Mouse (Mus musculus): Measurements from ENCODE around the gene Rrm1. TPM values are rescaled to one million over a fixed set of nuclear protein-coding genes. Genes with fewer than 3 reads are reported as not detected.
A peak's percentile ranks its signal among the peaks of the same experiment; 100 is the strongest.

Rrm1 gene
- polyA plus RNA-seq, 1 experiment from 2014 or later: 274 TPM

GRCm38 (mm10) chr7:102508066-102508465 is 66.6 kb downstream of the Rrm1 start:
- no peaks in the 10 kb centered on the region for H3K9me3 ChIP-seq (ENCODE audit: control insufficient read depth, low read length)
- no peaks in the 10 kb centered on the region for H3K27me3 ChIP-seq (ENCODE audit: control insufficient read depth, insufficient read depth, low read length)
- WGBS: 86% methylated on average over 9 of the region's 9 CpGs
- no peaks in the 10 kb centered on the region for H3K36me3 ChIP-seq (ENCODE audit: control insufficient read depth, insufficient read depth, low read length)
- H3K9ac ChIP-seq (ENCODE audit: low read length): no peak overlapping the region
- no peak overlapping the region for H3K4me2 ChIP-seq (ENCODE audit: low read depth, low read length, severe bottlenecking)
- H3K4me3 ChIP-seq (ENCODE audit: low read depth, low read length): no peak overlapping the region
- no peak for ATAC-seq (replicated peaks; ENCODE audit: low FRiP score)
- no peaks in the 10 kb centered on the region for H3K4me1 ChIP-seq (replicated peaks; ENCODE audit: control insufficient read depth, insufficient read depth, low read length)
- no peak for DNase-seq (ENCODE audit: low spot score)
- H3K27ac ChIP-seq (ENCODE audit: low read depth, low read length): no peak overlapping the region

GRCm38 (mm10) chr7:102508666-102509065 is 67.2 kb downstream of the Rrm1 start:
- peaks cover under 1% of the 10 kb centered on the region; the same call in 1 of the 2 replicates for H3K27me3 ChIP-seq (ENCODE audit: control insufficient read depth, insufficient read depth, low read length)
- no peaks in the 10 kb centered on the region for H3K36me3 ChIP-seq (ENCODE audit: control insufficient read depth, insufficient read depth, low read length)
- no peaks in the 10 kb centered on the region for H3K4me1 ChIP-seq (replicated peaks; ENCODE audit: control insufficient read depth, insufficient read depth, low read length)
- H3K4me3 ChIP-seq (ENCODE audit: low read depth, low read length): no peak overlapping the region
- no peak overlapping the region for H3K4me2 ChIP-seq (ENCODE audit: low read depth, low read length, severe bottlenecking)
- no peaks in the 10 kb centered on the region for H3K9me3 ChIP-seq (ENCODE audit: control insufficient read depth, low read length)
- H3K27ac ChIP-seq (ENCODE audit: low read depth, low read length): no peak overlapping the region
- 92% methylated on average over 6 of the region's 6 CpGs for WGBS
- DNase-seq (ENCODE audit: low spot score) (no peak), ATAC-seq (replicated peaks; ENCODE audit: low FRiP score) (no peak)
- H3K9ac ChIP-seq (ENCODE audit: low read length): no peak overlapping the region

GRCm38 (mm10) chr7:102509726-102510125 is 68.2 kb downstream of the Rrm1 start:
- H3K4me3 ChIP-seq (ENCODE audit: low read depth, low read length): no peak overlapping the region
- WGBS: 69% methylated on average over 7 of the region's 7 CpGs
- no peaks in the 10 kb centered on the region for H3K9me3 ChIP-seq (ENCODE audit: control insufficient read depth, low read length)
- H3K9ac ChIP-seq (ENCODE audit: low read length): no peak overlapping the region
- no peak overlapping the region for H3K27ac ChIP-seq (ENCODE audit: low read depth, low read length)
- peaks cover 4% of the 10 kb centered on the region; the same call in 1 of the 2 replicates for H3K27me3 ChIP-seq (ENCODE audit: control insufficient read depth, insufficient read depth, low read length)
- ATAC-seq (replicated peaks; ENCODE audit: low FRiP score) (no peak), DNase-seq (ENCODE audit: low spot score) (no peak)
- H3K36me3 ChIP-seq (ENCODE audit: control insufficient read depth, insufficient read depth, low read length): no peaks in the 10 kb centered on the region
- H3K4me1 ChIP-seq (replicated peaks; ENCODE audit: control insufficient read depth, insufficient read depth, low read length): no peaks in the 10 kb centered on the region
- H3K4me2 ChIP-seq (ENCODE audit: low read depth, low read length, severe bottlenecking): no peak overlapping the region

GRCm38 (mm10) chr7:102511927-102512326 is 70.4 kb downstream of the Rrm1 start:
- Histone ChIP-seq H3K4me2 (ENCODE audit: low read depth, low read length, severe bottlenecking) (no peak overlapping the region), H3K4me1 (replicated peaks; ENCODE audit: control insufficient read depth, insufficient read depth, low read length) (no peaks in the 10 kb centered on the region), H3K27ac (ENCODE audit: low read depth, low read length) (no peak overlapping the region), H3K4me3 (ENCODE audit: low read depth, low read length) (no peak overlapping the region), H3K27me3 (ENCODE audit: control insufficient read depth, insufficient read depth, low read length) (peaks cover 4% of the 10 kb centered on the region; the same call in 1 of the 2 replicates), H3K36me3 (ENCODE audit: control insufficient read depth, insufficient read depth, low read length) (no peaks in the 10 kb centered on the region), H3K9ac (ENCODE audit: low read length) (no peak overlapping the region), H3K9me3 (ENCODE audit: control insufficient read depth, low read length) (no peaks in the 10 kb centered on the region)
- DNase-seq (ENCODE audit: low spot score) (no peak), ATAC-seq (replicated peaks; ENCODE audit: low FRiP score) (no peak)
- 91% methylated on average over 10 of the region's 10 CpGs for WGBS

- peak overlapping the region; percentile 87 for H3K4me2 ChIP-seq (ENCODE audit: low read depth, low read length, severe bottlenecking)
- peak overlapping the region; percentile 46 for H3K4me3 ChIP-seq (ENCODE audit: low read depth, low read length)
- peak; percentile 93 for DNase-seq (ENCODE audit: low spot score)
- under 1% methylated on average over 54 of the region's 54 CpGs for WGBS
- H3K4me1 ChIP-seq (replicated peaks; ENCODE audit: control insufficient read depth, insufficient read depth, low read length): no peaks in the 10 kb centered on the region
- no peaks in the 10 kb centered on the region for H3K9me3 ChIP-seq (ENCODE audit: control insufficient read depth, low read length)
- peaks cover 4% of the 10 kb centered on the region; the same call in 1 of the 2 replicates for H3K27me3 ChIP-seq (ENCODE audit: control insufficient read depth, insufficient read depth, low read length)
- H3K36me3 ChIP-seq (ENCODE audit: control insufficient read depth, insufficient read depth, low read length): no peaks in the 10 kb centered on the region
- peak; percentile 96 for ATAC-seq (replicated peaks; ENCODE audit: low FRiP score)
- H3K9ac ChIP-seq (ENCODE audit: low read length): peak overlapping the region; percentile 69
- H3K27ac ChIP-seq (ENCODE audit: low read depth, low read length): no peak overlapping the region
Observed at GRCm38 (mm10) chr7:102512814-102513435, 71.4 kb downstream of the Rrm1 start.

- peaks cover 4% of the 10 kb centered on the region; the same call in 1 of the 2 replicates for H3K27me3 ChIP-seq (ENCODE audit: control insufficient read depth, insufficient read depth, low read length)
- H3K9me3 ChIP-seq (ENCODE audit: control insufficient read depth, low read length): no peaks in the 10 kb centered on the region
- H3K4me2 ChIP-seq (ENCODE audit: low read depth, low read length, severe bottlenecking): no peak overlapping the region
- H3K4me1 ChIP-seq (replicated peaks; ENCODE audit: control insufficient read depth, insufficient read depth, low read length): no peaks in the 10 kb centered on the region
- H3K4me3 ChIP-seq (ENCODE audit: low read depth, low read length): no peak overlapping the region
- DNase-seq (ENCODE audit: low spot score) (no peak), ATAC-seq (replicated peaks; ENCODE audit: low FRiP score) (no peak)
- H3K36me3 ChIP-seq (ENCODE audit: control insufficient read depth, insufficient read depth, low read length): no peaks in the 10 kb centered on the region
- 81% methylated on average over 4 of the region's 4 CpGs for WGBS
- no peak overlapping the region for H3K9ac ChIP-seq (ENCODE audit: low read length)
- no peak overlapping the region for H3K27ac ChIP-seq (ENCODE audit: low read depth, low read length)
Observed at GRCm38 (mm10) chr7:102514144-102514543, 72.6 kb downstream of the Rrm1 start.

- peaks cover 4% of the 10 kb centered on the region; the same call in 1 of the 2 replicates for H3K27me3 ChIP-seq (ENCODE audit: control insufficient read depth, insufficient read depth, low read length)
- ATAC-seq (replicated peaks; ENCODE audit: low FRiP score) (no peak), DNase-seq (ENCODE audit: low spot score) (no peak)
- H3K4me3 ChIP-seq (ENCODE audit: low read depth, low read length): no peak overlapping the region
- H3K36me3 ChIP-seq (ENCODE audit: control insufficient read depth, insufficient read depth, low read length): no peaks in the 10 kb centered on the region
- H3K4me1 ChIP-seq (replicated peaks; ENCODE audit: control insufficient read depth, insufficient read depth, low read length): no peaks in the 10 kb centered on the region
- WGBS: 89% methylated on average over 10 of the region's 10 CpGs
- H3K4me2 ChIP-seq (ENCODE audit: low read depth, low read length, severe bottlenecking): no peak overlapping the region
- no peak overlapping the region for H3K9ac ChIP-seq (ENCODE audit: low read length)
- H3K27ac ChIP-seq (ENCODE audit: low read depth, low read length): no peak overlapping the region
- H3K9me3 ChIP-seq (ENCODE audit: control insufficient read depth, low read length): no peaks in the 10 kb centered on the region
Observed at GRCm38 (mm10) chr7:102516261-102517050, 75.0 kb downstream of the Rrm1 start.

- 90% methylated on average over 2 of the region's 2 CpGs for WGBS
- no peaks in the 10 kb centered on the region for H3K9me3 ChIP-seq (ENCODE audit: control insufficient read depth, low read length)
- no peaks in the 10 kb centered on the region for H3K36me3 ChIP-seq (ENCODE audit: control insufficient read depth, insufficient read depth, low read length)
- H3K4me2 ChIP-seq (ENCODE audit: low read depth, low read length, severe bottlenecking): no peak overlapping the region
- peaks cover 4% of the 10 kb centered on the region; the same call in 1 of the 2 replicates for H3K27me3 ChIP-seq (ENCODE audit: control insufficient read depth, insufficient read depth, low read length)
- ATAC-seq (replicated peaks; ENCODE audit: low FRiP score) (no peak), DNase-seq (ENCODE audit: low spot score) (no peak)
- no peak overlapping the region for H3K4me3 ChIP-seq (ENCODE audit: low read depth, low read length)
- no peak overlapping the region for H3K9ac ChIP-seq (ENCODE audit: low read length)
- H3K4me1 ChIP-seq (replicated peaks; ENCODE audit: control insufficient read depth, insufficient read depth, low read length): no peaks in the 10 kb centered on the region
- H3K27ac ChIP-seq (ENCODE audit: low read depth, low read length): no peak overlapping the region
Observed at GRCm38 (mm10) chr7:102517051-102517335, 75.5 kb downstream of the Rrm1 start.
